Mouse (Mus musculus): Measurements from ENCODE around the gene Abcd3.

- TF ChIP-seq POLR2A (IDR thresholded peaks at IDR 0.05; ENCODE audit: control insufficient read depth, extremely low read depth, insufficient read depth, low read length, poor library complexity) (no peak), CTCF (IDR thresholded peaks at IDR 0.05; ENCODE audit: borderline replicate concordance, control insufficient read depth, extremely low read depth, insufficient read depth, low read length, poor library complexity) (no peak)
Measured at GRCm38 (mm10) chr3:121851006-121851405, 35.9 kb upstream of the Abcd3 start.

All from thymus, adult 2 months (tissue).